Mouse (Mus musculus): ENCODE measurements around the gene Prdx1.

DNA sequence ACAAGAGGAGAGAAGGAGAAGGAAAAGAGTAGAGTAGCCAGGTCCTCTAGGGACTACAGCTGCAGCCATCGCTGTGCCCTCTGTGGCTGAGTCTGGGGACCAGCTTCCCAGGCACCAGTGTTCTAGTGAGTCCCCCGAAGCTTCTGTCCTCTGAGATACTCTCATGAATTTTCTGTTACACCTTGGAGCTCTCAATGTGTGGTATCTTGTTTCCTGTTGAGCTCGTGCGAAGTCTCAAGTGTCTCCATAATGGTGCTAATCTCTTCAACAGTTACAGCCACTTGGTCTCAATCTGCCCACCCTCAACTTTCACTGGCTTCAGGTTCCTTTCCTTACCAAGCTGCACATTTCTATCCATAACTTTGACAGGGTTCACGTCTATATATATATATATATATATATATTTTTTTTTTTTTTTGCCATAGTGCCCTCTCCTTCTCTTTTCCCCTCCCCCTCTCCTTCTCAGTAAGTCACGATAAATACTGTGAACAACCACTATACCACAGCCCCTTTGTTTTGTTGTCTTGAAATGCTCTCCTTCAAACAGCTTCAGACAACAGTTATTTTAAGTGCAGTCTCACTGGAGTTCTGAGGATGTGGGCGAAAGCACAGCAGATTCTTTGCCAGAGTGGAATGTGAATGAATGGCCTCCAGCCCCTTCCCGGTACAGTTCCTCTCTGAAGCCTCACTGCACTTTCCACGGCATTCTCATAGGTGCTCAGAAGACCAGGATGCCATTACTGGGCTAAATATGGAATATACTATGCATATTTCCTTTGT lies 53.8 kb downstream of the Prdx1 start:
- TF ChIP-seq CTCF (IDR thresholded peaks at IDR 0.05; ENCODE audit: low read depth, low read length) (no peak), POLR2A (IDR thresholded peaks at IDR 0.05; ENCODE audit: extremely low read depth, insufficient read depth, low read length) (no peak)
